In genomic region chr12:83342035-83342874, GRCm38 (mm10) we compare ENCODE assay signal across 10 mouse cellular contexts.
DNase-seq lines count a peak whose midpoint lies in the region; ATAC-seq lines count a peak whose summit lies in the region.
"Had no signal": no experiment of that assay in that cellular context is flagged by ENCODE, and none has a peak within 500 bp of the region (broad histone marks: within the 10 kb centered on the region; RNA-seq: fewer than 3 reads in every experiment).

No protein-coding gene starts in this region.

- H3K4me3 ChIP-seq in kidney, embryonic 15.5 days (replicated peaks) = no peak overlapping the region
- no peak overlapping the region for H3K4me3 ChIP-seq in hindbrain, embryonic 16.5 days (ENCODE audit: low read length)
- H3K4me3 ChIP-seq in intestine, embryonic 15.5 days (replicated peaks) = no peak overlapping the region

- H3K9ac ChIP-seq in kidney, embryonic 15.5 days = no peak overlapping the region
- peak overlapping the region; percentile 36; the same call in 1 of the 2 replicates for H3K9ac ChIP-seq in hindbrain, embryonic 16.5 days (ENCODE audit: low read depth, low read length)
- H3K9ac ChIP-seq in intestine, embryonic 15.5 days = no peak overlapping the region

- H3K4me2 ChIP-seq in kidney, embryonic 15.5 days = no peak overlapping the region
- H3K4me2 ChIP-seq in hindbrain, embryonic 16.5 days (ENCODE audit: low read length) = no peak overlapping the region
- H3K4me2 ChIP-seq in intestine, embryonic 15.5 days (replicated peaks) = no peak overlapping the region

- no peaks in the 10 kb centered on the region for H3K9me3 ChIP-seq in kidney, embryonic 15.5 days (replicated peaks)
- H3K9me3 ChIP-seq in hindbrain, embryonic 16.5 days (ENCODE audit: control insufficient read depth, low read length) = no peaks in the 10 kb centered on the region
- H3K9me3 ChIP-seq in intestine, embryonic 15.5 days = no peaks in the 10 kb centered on the region

- H3K4me1 ChIP-seq in kidney, embryonic 15.5 days = peaks cover 22% of the 10 kb centered on the region
- peaks cover 26% of the 10 kb centered on the region for H3K4me1 ChIP-seq in hindbrain, embryonic 16.5 days (ENCODE audit: control insufficient read depth, insufficient read depth, low read depth, low read length)
- H3K4me1 ChIP-seq in intestine, embryonic 15.5 days (replicated peaks) = no peaks in the 10 kb centered on the region

- H3K27me3 ChIP-seq in kidney, embryonic 15.5 days = no peaks in the 10 kb centered on the region
- H3K27me3 ChIP-seq in hindbrain, embryonic 16.5 days (replicated peaks; ENCODE audit: control insufficient read depth, insufficient read depth, low read length) = no peaks in the 10 kb centered on the region
- H3K27me3 ChIP-seq in intestine, embryonic 15.5 days (replicated peaks) = no peaks in the 10 kb centered on the region

- 0 out of 2 replicates have a peak, but pooled peaks have one; percentile 29 for ATAC-seq in kidney, embryonic 15.5 days (replicated peaks; ENCODE audit: low FRiP score)
- peak; percentile 73 for ATAC-seq in cerebellum, adult (ENCODE audit: insufficient number of reproducible peaks, low FRiP score, low TSS enrichment)
- peak; percentile 86 for ATAC-seq in hindbrain, embryonic 16.5 days
- no peak for ATAC-seq in intestine, embryonic 15.5 days

- no peak for DNase-seq in kidney, postnatal 36 days
- DNase-seq in cerebellum, adult 9-10 months = peak; percentile 89
- no peak for DNase-seq in spleen, postnatal 10 days (ENCODE audit: low spot score in 2 of 2)
- no peak for DNase-seq in adrenal gland, postnatal 36 days
- DNase-seq: thymus, postnatal 36 days had no signal

- no peaks in the 10 kb centered on the region for H3K36me3 ChIP-seq in kidney, embryonic 15.5 days
- no peaks in the 10 kb centered on the region for H3K36me3 ChIP-seq in hindbrain, embryonic 16.5 days (ENCODE audit: control insufficient read depth, insufficient read depth, low read length)
- H3K36me3 ChIP-seq in intestine, embryonic 15.5 days = no peaks in the 10 kb centered on the region

- H3K27ac ChIP-seq in kidney, embryonic 15.5 days = peak overlapping the region; percentile 54; the same call in 1 of the 2 replicates
- peak overlapping the region; percentile 76 for H3K27ac ChIP-seq in hindbrain, embryonic 16.5 days (ENCODE audit: low read depth, low read length)
- no peak overlapping the region for H3K27ac ChIP-seq in intestine, embryonic 15.5 days
- H3K27ac ChIP-seq: macrophage had no signal

- 43% methylated on average over 15 of the region's 15 CpGs for WGBS in kidney, embryonic 15.5 days
- 40% methylated on average over 15 of the region's 15 CpGs for WGBS in hindbrain, embryonic 16.5 days
- WGBS in intestine, embryonic 15.5 days = 53% methylated on average over 15 of the region's 15 CpGs
